Mouse (Mus musculus) thymus, adult 2 months (tissue): ENCODE data around the gene Slc2a9. TPM values are rescaled to one million over a fixed set of nuclear protein-coding genes. Genes with fewer than 3 reads are reported as not detected.

Source experiments
- DNase-seq: peaks from one replicate; pipeline ENCODE4 v3.0.0; 2021
- H3K27ac ChIP-seq: fragments of 200-500 bp; 2 replicates; pipeline ENCODE4 v1.5.1; 2012; ENCODE audit warnings: low read length, control low read depth; ENCODE audit not compliant: control insufficient read depth, insufficient read depth
- H3K27me3 ChIP-seq: fragments of 200-500 bp; 2 replicates; pipeline ENCODE4 v1.6.1; 2012; ENCODE audit warnings: mild to moderate bottlenecking, low read length, moderate library complexity, mixed read lengths; ENCODE audit not compliant: control insufficient read depth, insufficient read depth
- H3K36me3 ChIP-seq: fragments of 200-500 bp; 2 replicates; pipeline ENCODE4 v1.6.1; 2012; ENCODE audit warnings: mild to moderate bottlenecking, low read length, moderate library complexity; ENCODE audit not compliant: control insufficient read depth, insufficient read depth
- H3K4me1 ChIP-seq: fragments of 200-500 bp; replicated peaks from 2 replicates; pipeline ENCODE4 v1.6.1; 2012; ENCODE audit warnings: low read length; ENCODE audit not compliant: control insufficient read depth, insufficient read depth
- H3K4me3 ChIP-seq: fragments of 200-500 bp; 2 replicates; pipeline ENCODE4 v1.5.1; 2012; ENCODE audit warnings: mild to moderate bottlenecking, low read length, control low read depth, moderate library complexity; ENCODE audit not compliant: control insufficient read depth, insufficient read depth
- CTCF ChIP-seq: fragments of 200-500 bp; IDR thresholded peaks from 2 replicates; pipeline ENCODE4 v1.5.1; 2012; ENCODE audit warnings: mild to moderate bottlenecking, control low read depth, low read length, moderate library complexity, borderline replicate concordance; ENCODE audit not compliant: control insufficient read depth, poor library complexity, insufficient read depth; ENCODE audit errors: extremely low read depth
- POLR2A ChIP-seq: fragments of 200-500 bp; IDR thresholded peaks from 2 replicates; pipeline ENCODE4 v1.6.1; 2012; ENCODE audit warnings: mild to moderate bottlenecking, low read length, control low read depth, moderate library complexity; ENCODE audit not compliant: control insufficient read depth, poor library complexity, insufficient read depth; ENCODE audit errors: extremely low read depth
- WGBS: fragments of 180-500 bp; shearing (Covaris S2); methylation state at CpG from one replicate; pipeline ENCODE4 v1.1.7; 2018; 5-methylcytosine and 5-hydroxymethylcytosine counted together
- polyA plus RNA-seq: library from polyadenylated mRNA; depleted of rRNA; stranded (reverse); fragments of >200 nt; gene quantifications from 2 replicates; pipeline ENCODE4 v1.2.3, GENCODE M21; 2012

The Slc2a9 gene
- polyA plus RNA-seq, 1 experiment, result 9.0 TPM

- TF ChIP-seq POLR2A, result no peak
- TF ChIP-seq CTCF, result no peak
- no peaks in the 10 kb centered on the region for H3K36me3 ChIP-seq
- H3K27me3 ChIP-seq, result no peaks in the 10 kb centered on the region
- no peak overlapping the region for H3K4me3 ChIP-seq
- no peak for DNase-seq
- H3K4me1 ChIP-seq, result no peaks in the 10 kb centered on the region
- H3K27ac ChIP-seq, result no peak overlapping the region
- 64% methylated on average over 6 of the region's 6 CpGs for WGBS
Measured at GRCm38 (mm10) chr5:38504747-38505434, 1.9 kb upstream of the Slc2a9 start.

GRCm38 (mm10) chr5:38504116-38504515, 1.2 kb upstream of the Slc2a9 start:
- Histone ChIP-seq H3K27ac (no peak overlapping the region), H3K4me1 (no peaks in the 10 kb centered on the region), H3K36me3 (no peaks in the 10 kb centered on the region), H3K27me3 (no peaks in the 10 kb centered on the region), H3K4me3 (no peak overlapping the region)
- no peak for DNase-seq
- 100% methylated on average over 1 of the region's 1 CpGs for WGBS
- no peak for TF ChIP-seq POLR2A
- no peak for TF ChIP-seq CTCF

GRCm38 (mm10) chr5:38500043-38500442, 2.9 kb downstream of the Slc2a9 start:
- DNase-seq, result no peak
- H3K27me3 ChIP-seq, result no peaks in the 10 kb centered on the region
- H3K27ac ChIP-seq, result no peak overlapping the region
- no peaks in the 10 kb centered on the region for H3K4me1 ChIP-seq
- WGBS, result 88% methylated on average over 8 of the region's 8 CpGs
- no peak overlapping the region for H3K4me3 ChIP-seq
- H3K36me3 ChIP-seq, result no peaks in the 10 kb centered on the region
- TF ChIP-seq CTCF (no peak), POLR2A (no peak)

- Histone ChIP-seq H3K27me3 (no peaks in the 10 kb centered on the region), H3K36me3 (no peaks in the 10 kb centered on the region), H3K4me3 (no peak overlapping the region), H3K4me1 (no peaks in the 10 kb centered on the region), H3K27ac (no peak overlapping the region)
- TF ChIP-seq CTCF (no peak), POLR2A (no peak)
- DNase-seq, result no peak
- WGBS, result 88% methylated on average over 7 of the region's 7 CpGs
Measured at GRCm38 (mm10) chr5:38499316-38499811, 3.6 kb downstream of the Slc2a9 start.

- H3K4me1 ChIP-seq, result no peaks in the 10 kb centered on the region
- no peaks in the 10 kb centered on the region for H3K27me3 ChIP-seq
- H3K27ac ChIP-seq, result no peak overlapping the region
- no peak for DNase-seq
- TF ChIP-seq CTCF, result no peak
- TF ChIP-seq POLR2A, result no peak
- no peaks in the 10 kb centered on the region for H3K36me3 ChIP-seq
- 43% methylated on average over 5 of the region's 5 CpGs for WGBS
- H3K4me3 ChIP-seq, result no peak overlapping the region
Measured at GRCm38 (mm10) chr5:38498479-38498878, 4.5 kb downstream of the Slc2a9 start.

- no peaks in the 10 kb centered on the region for H3K36me3 ChIP-seq
- TF ChIP-seq CTCF, result no peak
- TF ChIP-seq POLR2A, result no peak
- H3K4me1 ChIP-seq, result no peaks in the 10 kb centered on the region
- DNase-seq, result no peak
- 87% methylated on average over 8 of the region's 8 CpGs for WGBS
- no peak overlapping the region for H3K27ac ChIP-seq
- H3K4me3 ChIP-seq, result no peak overlapping the region
- H3K27me3 ChIP-seq, result no peaks in the 10 kb centered on the region
Measured at GRCm38 (mm10) chr5:38496491-38497057, 6.4 kb downstream of the Slc2a9 start.
